Mouse (Mus musculus): Measurements from ENCODE around the gene Gm43191. TPM values are rescaled to one million over a fixed set of nuclear protein-coding genes. Genes with fewer than 3 reads are reported as not detected.
"Not testable (repeated sequence)": the region's sequence is repeated elsewhere in the genome, so short reads cannot be mapped to it uniquely, and the experiment has no call there.

Gm43191 gene
- total RNA-seq, 2 experiments from 2014 or later, result 0.56 TPM; not detected in 1

DNA sequence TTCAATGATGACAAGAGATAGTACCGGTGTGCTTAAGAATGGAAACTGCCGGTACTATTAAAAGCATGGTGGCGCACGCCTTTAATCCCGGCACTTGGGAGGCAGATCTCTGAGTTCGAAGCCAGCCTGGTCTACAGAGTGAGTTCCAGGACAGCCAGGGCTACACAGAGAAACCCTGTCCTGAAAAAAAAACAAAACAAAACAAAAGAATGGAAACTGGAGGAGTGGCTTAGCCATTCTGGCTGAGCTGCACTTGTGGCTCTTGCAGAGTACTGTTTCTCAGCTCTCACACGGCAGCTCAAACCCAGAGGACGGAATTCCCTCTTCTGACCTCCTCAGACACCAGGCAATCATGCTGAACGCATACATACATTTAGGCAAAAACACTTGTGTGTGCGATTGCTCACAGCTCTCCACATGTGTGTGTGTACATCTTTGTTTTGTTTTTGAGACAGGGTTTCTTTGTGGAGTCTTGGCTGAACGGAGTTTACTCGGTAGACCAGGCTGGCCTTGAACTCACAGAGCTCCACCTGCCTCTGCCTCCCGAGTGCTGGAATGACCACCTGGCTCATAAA lies 21.1 kb downstream of the Gm43191 start:
- no peak for TF ChIP-seq CTCF (IDR thresholded peaks at IDR 0.05)
- no peak overlapping the region for H3K4me3 ChIP-seq
- intact Hi-C loops (cut with DNase I), result loop anchor here (10.0 kb wide), 2 partner anchors 145 to 655 kb away; partner anchors contain the start of genes Dbt, Extl2 and Slc30a7

GRCm38 (mm10) chr3:116658928-116659565 lies 22.0 kb downstream of the Gm43191 start:
- TF ChIP-seq CTCF (IDR thresholded peaks at IDR 0.05), result no peak

More for the DNA sequence above, 21.1 kb downstream of the Gm43191 start:
- DNase-seq (ENCODE audit: extremely low spot score in 1 of 2, low spot score in 2 of 2), result no peak
- H3K27ac ChIP-seq, result no peak overlapping the region

DNA sequence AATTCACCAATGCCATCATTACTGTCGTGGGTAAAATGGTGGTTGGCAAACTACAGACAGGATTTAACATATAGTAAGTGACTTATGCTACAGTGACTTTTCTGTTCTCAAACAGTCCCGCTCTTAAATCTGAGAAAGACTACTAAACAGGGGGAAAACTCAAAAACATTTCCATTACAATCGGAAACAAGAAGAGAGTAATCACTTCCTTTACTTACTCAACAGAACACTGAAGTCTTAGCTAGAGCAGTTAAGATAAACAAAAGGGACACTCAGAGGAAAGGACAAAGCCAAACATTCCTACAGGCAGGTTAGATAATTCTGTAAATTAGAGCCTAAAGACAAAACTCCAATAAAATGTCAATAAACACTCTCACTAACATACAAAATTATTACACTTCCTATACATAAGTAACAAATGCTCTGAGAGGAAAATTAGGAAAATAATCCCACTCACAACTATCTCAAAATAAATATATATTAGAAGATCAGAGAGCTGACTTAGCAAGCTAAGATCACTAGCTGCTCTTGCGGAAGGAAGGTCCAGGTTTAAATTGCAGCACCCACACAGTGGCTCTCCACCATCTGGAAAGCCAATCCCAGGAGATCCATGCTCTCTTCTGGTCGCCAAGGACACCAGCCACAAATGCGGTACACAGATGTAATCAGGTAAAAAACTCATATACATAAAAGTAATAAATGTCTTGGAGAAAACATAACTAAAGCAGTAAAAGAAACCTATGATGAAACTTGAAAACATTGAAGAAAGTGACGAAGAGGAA lies 24.7 kb downstream of the Gm43191 start:
- H3K27ac ChIP-seq, result no peak overlapping the region
- intact Hi-C loops (cut with DNase I), result loop anchor here (10.0 kb wide), 1 partner anchor 142 kb away; the partner anchor contains the start of gene Dbt
- TF ChIP-seq CTCF (IDR thresholded peaks at IDR 0.05), result no peak
- no peak for DNase-seq (ENCODE audit: extremely low spot score in 1 of 2, low spot score in 2 of 2)
- H3K4me3 ChIP-seq, result no peak overlapping the region

More at GRCm38 (mm10) chr3:116658928-116659565, 22.0 kb downstream of the Gm43191 start:
- intact Hi-C loops (cut with DNase I), result loop anchor here (10.0 kb wide), 1 partner anchor 144 kb away; the partner anchor contains the start of gene Dbt
- DNase-seq (ENCODE audit: extremely low spot score in 1 of 2, low spot score in 2 of 2), result no peak
- Histone ChIP-seq H3K27ac (no peak overlapping the region), H3K4me3 (no peak overlapping the region)

GRCm38 (mm10) chr3:116654051-116654450 lies 27.0 kb downstream of the Gm43191 start:
- intact Hi-C loops (cut with DNase I), result loop anchor here (10.0 kb wide), 1 partner anchor 139 kb away; the partner anchor contains the start of gene Dbt
- H3K4me3 ChIP-seq; H3K27ac ChIP-seq; DNase-seq (ENCODE audit: extremely low spot score in 1 of 2, low spot score in 2 of 2): not testable (repeated sequence)

- Histone ChIP-seq H3K4me3 (no peak overlapping the region), H3K27ac (peak overlapping the region; percentile 13; the same call in 1 of the 2 replicates)
- no peak for DNase-seq (ENCODE audit: extremely low spot score in 1 of 2, low spot score in 2 of 2)
- no peak for TF ChIP-seq CTCF (IDR thresholded peaks at IDR 0.05)
- intact Hi-C loops (cut with DNase I), result loop anchor here (10.0 kb wide), 1 partner anchor 139 kb away; the partner anchor contains the start of gene Dbt
These were observed 27.6 kb downstream of the Gm43191 start for GRCm38 (mm10) chr3:116653278-116653945.

- no peak overlapping the region for H3K27ac ChIP-seq
- DNase-seq (ENCODE audit: extremely low spot score in 1 of 2, low spot score in 2 of 2), result no peak
- no peak overlapping the region for H3K4me3 ChIP-seq
- intact Hi-C loops (cut with DNase I), result loop anchor here (10.0 kb wide), 1 partner anchor 137 kb away; the partner anchor contains the start of gene Dbt
- TF ChIP-seq CTCF (IDR thresholded peaks at IDR 0.05), result no peak
These were observed 29.0 kb downstream of the Gm43191 start for GRCm38 (mm10) chr3:116652033-116652446.

DNA sequence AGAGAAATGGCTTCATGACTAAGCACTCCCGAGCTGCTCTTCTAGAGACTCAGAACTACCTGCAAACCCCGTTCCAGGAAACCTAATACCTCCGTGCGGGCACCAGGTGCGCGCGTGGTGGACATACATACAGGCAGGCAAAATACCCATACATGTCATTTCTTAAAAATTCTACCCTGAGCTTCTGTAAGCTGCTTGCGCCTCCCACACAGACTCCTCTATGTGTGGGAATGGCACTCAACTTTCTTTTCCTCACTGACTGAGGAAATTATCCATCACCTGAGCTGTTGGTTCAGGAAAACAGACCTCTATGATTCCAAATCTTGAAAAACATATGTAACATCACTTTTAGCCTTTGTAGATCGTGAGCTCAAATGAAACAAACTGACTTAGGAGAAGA lies 30.4 kb downstream of the Gm43191 start:
- intact Hi-C loops (cut with DNase I), result loop anchor here (10.0 kb wide), 1 partner anchor 136 kb away; the partner anchor contains the start of gene Dbt
- Histone ChIP-seq H3K27ac (no peak overlapping the region), H3K4me3 (no peak overlapping the region)
- no peak for DNase-seq (ENCODE audit: extremely low spot score in 1 of 2, low spot score in 2 of 2)
- no peak for TF ChIP-seq CTCF (IDR thresholded peaks at IDR 0.05)

- intact Hi-C loops (cut with DNase I), result no loop called here
- no peak overlapping the region for H3K4me3 ChIP-seq
- no peak for DNase-seq (ENCODE audit: extremely low spot score in 1 of 2, low spot score in 2 of 2)
- no peak overlapping the region for H3K27ac ChIP-seq
- TF ChIP-seq CTCF (IDR thresholded peaks at IDR 0.05), result no peak
These were observed 32.3 kb downstream of the Gm43191 start for GRCm38 (mm10) chr3:116648805-116649204.

DNA sequence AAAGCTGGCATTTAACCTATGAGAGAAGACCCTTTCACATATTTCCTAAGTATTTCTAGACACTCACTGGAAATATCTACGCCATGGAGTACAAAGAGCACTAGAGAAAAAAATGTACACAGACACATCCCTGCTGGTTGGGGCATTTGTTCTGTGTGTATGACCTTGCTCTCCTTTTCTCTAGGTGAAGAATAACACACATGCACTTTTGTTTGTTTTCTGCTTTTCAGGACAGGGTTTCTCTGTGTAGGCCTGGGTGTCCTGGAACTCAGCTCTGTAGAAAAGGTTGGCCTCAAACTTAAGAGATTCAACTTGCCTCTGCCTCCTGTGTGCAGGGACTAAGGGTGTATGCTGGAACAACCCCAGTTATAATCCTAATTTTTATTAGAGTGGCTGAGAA lies 34.7 kb downstream of the Gm43191 start:
- TF ChIP-seq CTCF (IDR thresholded peaks at IDR 0.05), result no peak
- no peak overlapping the region for H3K27ac ChIP-seq
- intact Hi-C loops (cut with DNase I), result no loop called here
- no peak for DNase-seq (ENCODE audit: extremely low spot score in 1 of 2, low spot score in 2 of 2)
- H3K4me3 ChIP-seq, result no peak overlapping the region

- TF ChIP-seq CTCF (IDR thresholded peaks at IDR 0.05), result no peak
- intact Hi-C loops (cut with DNase I), result no loop called here
These were observed 38.7 kb downstream of the Gm43191 start for GRCm38 (mm10) chr3:116642373-116642772.

DNA sequence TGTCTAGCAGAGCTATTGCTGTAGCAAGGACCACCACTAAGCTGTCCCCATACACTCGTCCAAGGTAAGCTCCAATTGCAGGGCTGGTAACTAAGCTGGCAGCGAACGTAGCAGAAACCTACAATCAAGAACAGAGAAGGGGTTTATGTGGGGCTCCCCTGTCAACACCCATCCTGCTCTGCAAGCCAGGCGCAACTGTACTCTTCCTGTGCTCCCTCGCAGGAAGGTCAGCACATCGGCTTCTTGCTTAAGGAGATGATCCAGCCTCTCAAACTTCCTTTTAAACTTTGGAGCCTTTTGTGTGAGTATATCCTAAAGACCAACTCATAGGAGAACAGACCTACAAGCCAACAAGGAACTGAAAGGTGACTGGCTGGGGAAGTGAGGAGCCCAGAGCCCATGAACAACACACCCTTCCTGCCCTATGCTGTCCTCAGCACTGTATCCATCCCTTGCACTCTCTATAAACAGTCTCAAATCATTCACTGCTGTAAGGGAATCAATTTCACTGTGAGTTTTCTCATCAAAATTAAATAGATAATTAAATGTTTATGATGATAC lies 39.2 kb downstream of the Gm43191 start:
- Histone ChIP-seq H3K27ac (no peak overlapping the region), H3K4me3 (no peak overlapping the region)
- intact Hi-C loops (cut with DNase I), result no loop called here
- TF ChIP-seq CTCF (IDR thresholded peaks at IDR 0.05), result no peak
- DNase-seq (ENCODE audit: extremely low spot score in 1 of 2, low spot score in 2 of 2), result no peak

More at GRCm38 (mm10) chr3:116642373-116642772, 38.7 kb downstream of the Gm43191 start:
- Histone ChIP-seq H3K27ac (no peak overlapping the region), H3K4me3 (no peak overlapping the region)
- DNase-seq (ENCODE audit: extremely low spot score in 1 of 2, low spot score in 2 of 2), result no peak
